ENCODE assay signal across 9 mouse cellular contexts in the genomic region with DNA sequence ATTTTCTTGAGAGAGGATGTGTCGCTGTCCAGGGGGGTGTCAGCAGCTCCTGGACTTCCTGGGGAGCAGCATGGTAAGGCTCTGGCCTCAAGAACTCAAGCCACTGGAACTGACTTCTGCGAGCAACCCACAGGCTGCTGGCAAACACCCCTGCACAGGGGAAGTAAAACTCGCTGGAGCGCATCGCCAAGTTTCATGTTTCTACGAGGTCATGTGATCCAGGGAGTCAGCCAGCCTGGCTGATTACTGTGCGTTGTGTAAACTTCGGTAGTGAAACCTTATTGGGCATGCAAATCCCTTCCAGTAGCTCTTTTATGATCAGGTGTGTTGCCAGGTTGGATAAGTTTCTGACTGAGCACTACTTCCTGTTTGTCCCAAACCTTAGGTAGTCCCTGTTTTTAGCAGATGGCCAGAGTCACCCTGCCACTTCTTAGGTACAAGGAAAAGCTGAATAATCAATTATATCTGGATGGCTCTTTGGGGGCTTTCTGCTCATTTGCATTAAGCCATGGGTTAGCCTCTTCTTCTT. TPM values are rescaled to one million over a fixed set of nuclear protein-coding genes. Genes with fewer than 3 reads are reported as not detected.
DNase-seq lines count a peak whose midpoint lies in the region; ATAC-seq and TF ChIP-seq lines count a peak whose summit lies in the region.
"Had no signal": no experiment of that assay in that cellular context is flagged by ENCODE, and none has a peak within 500 bp of the region (broad histone marks: within the 10 kb centered on the region; RNA-seq: fewer than 3 reads in every experiment).

Gene Blnk, minus strand, starts transcription at position 479 of the 529 bp plus-strand sequence.

- no peaks in the 10 kb centered on the region for H3K27me3 ChIP-seq in limb, embryonic 14.5 days (ENCODE audit: control insufficient read depth, insufficient read depth, low read length)

- WGBS in limb, embryonic 14.5 days, result 17% methylated on average over 8 of the region's 8 CpGs

- peak; percentile 61 for DNase-seq in 3134 (ENCODE audit: extremely low read depth, insufficient read length, low spot score)
- DNase-seq in adrenal gland, adult 18-20 months (ENCODE audit: low spot score in 2 of 2), result peak; percentile 9 to 33
- DNase-seq in frontal cortex, postnatal 14 days (ENCODE audit: low spot score in 2 of 2), result peak; percentile 40 to 49
- DNase-seq in kidney, adult 8-10 months, result peak; percentile 88 to 92
- DNase-seq in limb, embryonic 14.5 days (ENCODE audit: low spot score), result peak; percentile 69
- DNase-seq in cerebellum, adult 9-10 months, result no peak

- H3K4me2 ChIP-seq in limb, embryonic 14.5 days (replicated peaks; ENCODE audit: low read depth, low read length, severe bottlenecking), result no peak within 1 kb of the TSS

- ATAC-seq in limb, embryonic 14.5 days (ENCODE audit: low FRiP score, low read depth), result peak; percentile 60; the same call in 1 of the 2 replicates
- peak; percentile 68 for ATAC-seq in neutrophil, adult 5-6 weeks (ENCODE audit: extremely low read depth, insufficient number of reproducible peaks, low FRiP score, poor library complexity, severe bottlenecking)
- ATAC-seq in activated CD4-positive, CD25-positive, alpha-beta regulatory T cell, adult 4 months, result no peak

- no peak for TF ChIP-seq POLR2A in limb, embryonic 14.5 days (IDR thresholded peaks at IDR 0.05; ENCODE audit: borderline replicate concordance, extremely low read depth, insufficient read depth, insufficient read length)

- no peak within 1 kb of the TSS for H3K27ac ChIP-seq in limb, embryonic 14.5 days (replicated peaks; ENCODE audit: low read depth, low read length)

- H3K9me3 ChIP-seq in limb, embryonic 14.5 days (ENCODE audit: control insufficient read depth, low read length), result no peaks in the 10 kb centered on the region
- H3K9me3 ChIP-seq: megakaryocyte, embryonic 14.5 days had no signal

- no peak within 1 kb of the TSS for H3K4me3 ChIP-seq in limb, embryonic 14.5 days (replicated peaks; ENCODE audit: low read length)
- H3K4me3 ChIP-seq: megakaryocyte, embryonic 14.5 days had no signal

- H3K9ac ChIP-seq in limb, embryonic 14.5 days (ENCODE audit: low read depth, low read length, severe bottlenecking), result no peak within 1 kb of the TSS

- H3K36me3 ChIP-seq in limb, embryonic 14.5 days (ENCODE audit: control insufficient read depth, insufficient read depth, low read length), result no peaks in the 10 kb centered on the region

- peaks cover 18% of the 10 kb centered on the region for H3K4me1 ChIP-seq in limb, embryonic 14.5 days (ENCODE audit: control insufficient read depth, insufficient read depth, low read length)

RNA-seq across cellular contexts. Expression of gene Blnk, which starts in this region (rescaled TPM):
- 1 to 10 TPM; 1.1 to 3.2 TPM for total RNA-seq in adrenal gland, adult 18-20 months (2021)
- polyA plus RNA-seq in limb, embryonic 14.5 days (2012; rRNA removed), result 0.36 and 0.72 TPM in 2 replicates
- polyA plus RNA-seq in limb, embryonic 14.5 days (2014; fragmentation: Nextera tagmentation; extraction: Ambion mirVana), result 1.2 and 1.6 TPM in 2 replicates
- 181 and 203 TPM in 2 replicates for total RNA-seq in neutrophil, adult 5-6 weeks (2017)
- 1 to 10 TPM in 1 of 2 experiments, not detected in 1; 3.8 TPM for polyA plus RNA-seq in activated CD4-positive, CD25-positive, alpha-beta regulatory T cell, adult 4 months (2017; shearing (Covaris generic))

Comparison
In these comparisons a context has a peak if more than half of its experiments do, and no peak if none do; other contexts are left out.
1. RNA of gene Blnk (total RNA-seq): 181 to 203 TPM in neutrophil, adult 5-6 weeks; 1.1 to 3.2 TPM in adrenal gland, adult 18-20 months; every median in the first group is over 10 times any median in the second.